Mouse (Mus musculus) forebrain, embryonic 16.5 days (tissue): Measurements from ENCODE around the gene Pdzrn3. TPM values are rescaled to one million over a fixed set of nuclear protein-coding genes. Genes with fewer than 3 reads are reported as not detected.
A peak's percentile ranks its signal among the peaks of the same experiment; 100 is the strongest.

ENCODE experiments used
- ATAC-seq: fragments of 200-750 bp; cut with Nextera tagmentation; 2 replicates; pipeline ENCODE4 v1.8.0; 2017; ENCODE audit warnings: mild to moderate bottlenecking, moderate library complexity
- H3K27ac ChIP-seq: fragments of 300-500 bp; sonication (generic); 2 replicates; pipeline ENCODE4 v1.5.1; 2014; ENCODE audit warnings: low read length, control low read depth
- H3K27me3 ChIP-seq: fragments of 300-500 bp; sonication (generic); replicated peaks from 2 replicates; pipeline ENCODE4 v1.6.1; 2014; ENCODE audit warnings: low read length; ENCODE audit not compliant: control insufficient read depth, insufficient read depth
- H3K36me3 ChIP-seq: fragments of 300-500 bp; sonication (generic); 2 replicates; pipeline ENCODE4 v1.6.1; 2014; ENCODE audit not compliant: control insufficient read depth, insufficient read depth
- H3K4me1 ChIP-seq: fragments of 300-500 bp; sonication (generic); replicated peaks from 2 replicates; pipeline ENCODE4 v1.6.1; 2014; ENCODE audit warnings: low read length; ENCODE audit not compliant: control insufficient read depth, insufficient read depth
- H3K4me2 ChIP-seq: fragments of 300-500 bp; sonication (generic); 2 replicates; pipeline ENCODE4 v1.6.1; 2014; ENCODE audit warnings: mild to moderate bottlenecking, low read length, control low read depth
- H3K4me3 ChIP-seq: fragments of 300-500 bp; sonication (generic); replicated peaks from 2 replicates; pipeline ENCODE4 v1.5.1; 2014; ENCODE audit warnings: mild to moderate bottlenecking, low read length, control low read depth
- H3K9ac ChIP-seq: fragments of 300-500 bp; sonication (generic); replicated peaks from 2 replicates; pipeline ENCODE4 v1.6.1; 2014; ENCODE audit warnings: low read depth, low read length, control low read depth
- H3K9me3 ChIP-seq: fragments of 300-500 bp; sonication (generic); 2 replicates; pipeline ENCODE4 v1.6.1; 2016; ENCODE audit warnings: low read length; ENCODE audit not compliant: control insufficient read depth
- WGBS: fragments of 180-500 bp; shearing (Covaris S2); extraction: QIAGEN DNeasy Blood & Tissue Kit; methylation state at CpG from one replicate; pipeline ENCODE4 v1.1.7; 2014; 5-methylcytosine and 5-hydroxymethylcytosine counted together
- polyA plus RNA-seq: library from polyadenylated mRNA; unstranded; fragments of >200 nt; fragmentation: Nextera tagmentation; extraction: Ambion mirVana; gene quantifications from 2 replicates; pipeline ENCODE4 v1.2.1, GENCODE M21; 2015

Pdzrn3 gene
- polyA plus RNA-seq, 1 experiment from 2014 or later, result 24.0 TPM

GRCm38 (mm10) chr6:101360211-101360737 is 17.4 kb downstream of the Pdzrn3 start:
- H3K27me3 ChIP-seq, result no peaks in the 10 kb centered on the region
- no peaks in the 10 kb centered on the region for H3K9me3 ChIP-seq
- no peak overlapping the region for H3K9ac ChIP-seq
- WGBS, result 70% methylated on average over 12 of the region's 12 CpGs
- no peak overlapping the region for H3K4me3 ChIP-seq
- no peak overlapping the region for H3K27ac ChIP-seq
- no peaks in the 10 kb centered on the region for H3K36me3 ChIP-seq
- no peak for ATAC-seq
- no peaks in the 10 kb centered on the region for H3K4me1 ChIP-seq
- no peak overlapping the region for H3K4me2 ChIP-seq

GRCm38 (mm10) chr6:101359646-101360045 is 18.1 kb downstream of the Pdzrn3 start:
- Histone ChIP-seq H3K27me3 (no peaks in the 10 kb centered on the region), H3K4me2 (no peak overlapping the region), H3K27ac (no peak overlapping the region), H3K9ac (no peak overlapping the region), H3K4me3 (no peak overlapping the region), H3K36me3 (no peaks in the 10 kb centered on the region), H3K9me3 (no peaks in the 10 kb centered on the region), H3K4me1 (peaks cover 3% of the 10 kb centered on the region)
- WGBS, result 72% methylated on average over 4 of the region's 4 CpGs
- ATAC-seq, result no peak

GRCm38 (mm10) chr6:101354887-101355286 is 22.8 kb downstream of the Pdzrn3 start:
- Histone ChIP-seq H3K36me3 (no peaks in the 10 kb centered on the region), H3K4me2 (no peak overlapping the region), H3K9me3 (no peaks in the 10 kb centered on the region), H3K4me3 (no peak overlapping the region), H3K27me3 (no peaks in the 10 kb centered on the region), H3K4me1 (peaks cover 28% of the 10 kb centered on the region), H3K9ac (no peak overlapping the region), H3K27ac (no peak overlapping the region)
- WGBS, result 16% methylated on average over 1 of the region's 1 CpGs
- no peak for ATAC-seq

GRCm38 (mm10) chr6:101354230-101354881 is 23.3 kb downstream of the Pdzrn3 start:
- WGBS, result 18% methylated on average over 8 of the region's 8 CpGs
- H3K9ac ChIP-seq, result no peak overlapping the region
- no peaks in the 10 kb centered on the region for H3K36me3 ChIP-seq
- no peaks in the 10 kb centered on the region for H3K27me3 ChIP-seq
- H3K4me2 ChIP-seq, result no peak overlapping the region
- H3K27ac ChIP-seq, result no peak overlapping the region
- peaks cover 28% of the 10 kb centered on the region for H3K4me1 ChIP-seq
- H3K9me3 ChIP-seq, result no peaks in the 10 kb centered on the region
- no peak overlapping the region for H3K4me3 ChIP-seq
- ATAC-seq, result peak; percentile 58

- Histone ChIP-seq H3K9me3 (no peaks in the 10 kb centered on the region), H3K4me3 (no peak overlapping the region), H3K36me3 (no peaks in the 10 kb centered on the region), H3K4me2 (no peak overlapping the region), H3K9ac (no peak overlapping the region), H3K27ac (no peak overlapping the region), H3K27me3 (no peaks in the 10 kb centered on the region), H3K4me1 (peaks cover 28% of the 10 kb centered on the region)
- no peak for ATAC-seq
- 33% methylated on average over 7 of the region's 7 CpGs for WGBS
Measured at GRCm38 (mm10) chr6:101353701-101354100, 24.0 kb downstream of the Pdzrn3 start.

- no peak for ATAC-seq
- no peak overlapping the region for H3K4me3 ChIP-seq
- no peak overlapping the region for H3K4me2 ChIP-seq
- H3K4me1 ChIP-seq, result peaks cover 28% of the 10 kb centered on the region
- H3K9ac ChIP-seq, result no peak overlapping the region
- no peaks in the 10 kb centered on the region for H3K36me3 ChIP-seq
- WGBS, result 59% methylated on average over 10 of the region's 10 CpGs
- H3K27ac ChIP-seq, result no peak overlapping the region
- no peaks in the 10 kb centered on the region for H3K9me3 ChIP-seq
- no peaks in the 10 kb centered on the region for H3K27me3 ChIP-seq
Measured at GRCm38 (mm10) chr6:101352626-101353025, 25.1 kb downstream of the Pdzrn3 start.

- Histone ChIP-seq H3K27ac (no peak overlapping the region), H3K4me3 (no peak overlapping the region), H3K4me2 (no peak overlapping the region), H3K27me3 (no peaks in the 10 kb centered on the region), H3K36me3 (no peaks in the 10 kb centered on the region), H3K9me3 (no peaks in the 10 kb centered on the region), H3K4me1 (peaks cover 28% of the 10 kb centered on the region), H3K9ac (no peak overlapping the region)
- ATAC-seq, result no peak
- 55% methylated on average over 1 of the region's 1 CpGs for WGBS
Measured at GRCm38 (mm10) chr6:101351100-101351499, 26.6 kb downstream of the Pdzrn3 start.

- Histone ChIP-seq H3K4me2 (no peak overlapping the region), H3K9me3 (no peaks in the 10 kb centered on the region), H3K27me3 (no peaks in the 10 kb centered on the region), H3K9ac (no peak overlapping the region), H3K4me3 (no peak overlapping the region), H3K36me3 (no peaks in the 10 kb centered on the region), H3K27ac (no peak overlapping the region), H3K4me1 (peaks cover 28% of the 10 kb centered on the region)
- ATAC-seq, result no peak
- WGBS, result 26% methylated on average over 7 of the region's 7 CpGs
Measured at GRCm38 (mm10) chr6:101350414-101350973, 27.2 kb downstream of the Pdzrn3 start.

GRCm38 (mm10) chr6:101348496-101348895 is 29.2 kb downstream of the Pdzrn3 start:
- no peaks in the 10 kb centered on the region for H3K36me3 ChIP-seq
- no peak overlapping the region for H3K4me2 ChIP-seq
- H3K4me1 ChIP-seq, result peaks cover 13% of the 10 kb centered on the region
- no peaks in the 10 kb centered on the region for H3K27me3 ChIP-seq
- H3K9me3 ChIP-seq, result no peaks in the 10 kb centered on the region
- H3K27ac ChIP-seq, result no peak overlapping the region
- WGBS, result 56% methylated on average over 5 of the region's 5 CpGs
- no peak overlapping the region for H3K9ac ChIP-seq
- H3K4me3 ChIP-seq, result no peak overlapping the region
- 0 out of 2 replicates have a peak, but pooled peaks have one; percentile 54 for ATAC-seq
